Mouse (Mus musculus): ENCODE measurements around the gene Zdhhc8. TPM values are rescaled to one million over a fixed set of nuclear protein-coding genes. Genes with fewer than 3 reads are reported as not detected.

The Zdhhc8 gene
- polyA plus RNA-seq, 1 experiment: 176 TPM

- H3K4me3 ChIP-seq (ENCODE audit: insufficient read depth, low read length): peak overlapping the region; percentile 82
- TF ChIP-seq POLR2A (IDR thresholded peaks at IDR 0.05; ENCODE audit: extremely low read depth, insufficient read depth, low read length) (0 out of 2 replicates have a peak, but pooled peaks have one; percentile 6), CTCF (IDR thresholded peaks at IDR 0.05; ENCODE audit: extremely low read depth, insufficient read depth, low read length) (no peak)
Measured at GRCm38 (mm10) chr16:18249364-18249967, 14.5 kb upstream of the Zdhhc8 start.

GRCm38 (mm10) chr16:18248433-18249363 is 13.8 kb upstream of the Zdhhc8 start, which contains the start of the genes Trmt2a and Ranbp1:
Trmt2a (plus strand) TSS chr16:18248679.
Ranbp1 (minus strand) TSS chr16:18248732.
- Histone ChIP-seq H3K4me1 (ENCODE audit: control insufficient read depth, insufficient read depth, low read length) (peaks cover 10% of the 10 kb centered on the region; the same call in 1 of the 2 replicates), H3K27ac (ENCODE audit: insufficient read depth, low read length) (peak within 1 kb of the TSS; percentile 49), H3K4me3 (ENCODE audit: insufficient read depth, low read length) (peak within 1 kb of the TSS; percentile 82)
- no peak for TF ChIP-seq CTCF (IDR thresholded peaks at IDR 0.05; ENCODE audit: extremely low read depth, insufficient read depth, low read length)
- TF ChIP-seq POLR2A (IDR thresholded peaks at IDR 0.05; ENCODE audit: extremely low read depth, insufficient read depth, low read length): peak; percentile 87

More at GRCm38 (mm10) chr16:18249364-18249967, 14.5 kb upstream of the Zdhhc8 start:
- peak overlapping the region; percentile 49 for H3K27ac ChIP-seq (ENCODE audit: insufficient read depth, low read length)
- peaks cover 10% of the 10 kb centered on the region; the same call in 1 of the 2 replicates for H3K4me1 ChIP-seq (ENCODE audit: control insufficient read depth, insufficient read depth, low read length)

- Histone ChIP-seq H3K4me1 (ENCODE audit: control insufficient read depth, insufficient read depth, low read length) (peaks cover 10% of the 10 kb centered on the region; the same call in 1 of the 2 replicates), H3K27ac (ENCODE audit: insufficient read depth, low read length) (0 out of 2 replicates have a peak overlapping the region, but pooled peaks have one; percentile 33), H3K4me3 (ENCODE audit: insufficient read depth, low read length) (peak overlapping the region; percentile 82)
- no peak for TF ChIP-seq CTCF (IDR thresholded peaks at IDR 0.05; ENCODE audit: extremely low read depth, insufficient read depth, low read length)
- no peak for TF ChIP-seq POLR2A (IDR thresholded peaks at IDR 0.05; ENCODE audit: extremely low read depth, insufficient read depth, low read length)
Measured at GRCm38 (mm10) chr16:18247521-18248399, 12.8 kb upstream of the Zdhhc8 start.

DNA sequence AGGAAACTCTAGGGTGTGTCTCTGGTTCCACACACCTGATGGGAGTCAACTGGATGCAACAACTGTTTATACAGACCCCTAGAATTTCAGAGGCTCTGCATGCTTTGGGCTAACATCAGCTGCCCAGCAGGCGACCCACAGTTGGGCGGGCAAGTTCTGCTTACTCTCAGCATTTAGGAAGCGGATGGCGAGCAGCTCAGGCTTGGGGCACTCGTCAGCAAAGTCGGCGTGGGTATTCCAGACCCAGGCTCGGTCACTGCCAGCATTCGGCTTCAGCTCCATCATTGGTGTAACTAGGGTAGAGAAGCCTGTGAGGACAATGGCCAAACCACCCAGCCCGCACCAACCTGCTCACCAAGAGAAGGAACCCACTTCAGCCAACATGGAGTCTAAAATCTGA is 6.6 kb upstream of the Zdhhc8 start:
- H3K27ac ChIP-seq (ENCODE audit: insufficient read depth, low read length): no peak overlapping the region
- H3K4me1 ChIP-seq (ENCODE audit: control insufficient read depth, insufficient read depth, low read length): no peaks in the 10 kb centered on the region
- no peak for TF ChIP-seq CTCF (IDR thresholded peaks at IDR 0.05; ENCODE audit: extremely low read depth, insufficient read depth, low read length)
- no peak for TF ChIP-seq POLR2A (IDR thresholded peaks at IDR 0.05; ENCODE audit: extremely low read depth, insufficient read depth, low read length)
- H3K4me3 ChIP-seq (ENCODE audit: insufficient read depth, low read length): no peak overlapping the region

DNA sequence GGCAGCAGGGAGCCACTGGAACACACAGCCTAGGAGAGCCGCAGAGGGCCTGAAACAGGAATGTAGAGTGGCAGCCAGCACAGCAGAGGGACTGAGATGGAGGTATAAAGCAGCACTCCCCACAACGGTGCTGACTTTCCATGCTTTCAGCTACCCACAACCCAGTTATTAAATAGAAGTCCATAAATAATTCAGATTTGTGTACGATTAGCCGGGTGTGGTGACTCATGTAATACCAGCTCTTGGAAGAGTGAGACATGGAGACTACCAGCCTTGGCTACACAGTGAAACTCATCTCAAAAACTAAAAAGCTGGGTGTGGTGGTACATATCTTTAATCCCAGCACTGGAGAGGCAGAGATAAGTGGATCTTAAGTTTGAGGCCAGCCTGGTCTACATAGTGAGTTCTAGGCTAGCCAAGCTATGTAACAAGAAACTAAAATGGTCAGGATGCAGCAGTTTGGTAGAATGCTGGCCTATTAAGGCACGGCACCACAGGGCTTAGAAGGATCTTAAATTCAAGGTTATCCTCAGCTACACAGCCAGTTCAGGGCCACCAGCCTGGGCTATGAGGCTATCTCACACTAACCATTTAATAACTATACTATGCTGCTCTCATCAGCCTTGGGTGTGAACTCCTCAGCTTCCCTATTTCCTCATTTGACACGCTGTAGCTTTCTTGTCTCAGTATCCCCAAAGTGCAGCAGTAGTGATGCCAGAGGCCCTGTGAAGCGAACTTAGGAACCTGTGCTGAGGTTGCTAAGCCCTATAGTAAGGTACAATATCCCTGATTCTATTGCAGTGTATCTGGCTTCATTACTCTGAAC is 2.0 kb upstream of the Zdhhc8 start:
- H3K4me3 ChIP-seq (ENCODE audit: insufficient read depth, low read length): no peak overlapping the region
- peaks cover 5% of the 10 kb centered on the region; the same call in 1 of the 2 replicates for H3K4me1 ChIP-seq (ENCODE audit: control insufficient read depth, insufficient read depth, low read length)
- H3K27ac ChIP-seq (ENCODE audit: insufficient read depth, low read length): no peak overlapping the region
- no peak for TF ChIP-seq POLR2A (IDR thresholded peaks at IDR 0.05; ENCODE audit: extremely low read depth, insufficient read depth, low read length)
- TF ChIP-seq CTCF (IDR thresholded peaks at IDR 0.05; ENCODE audit: extremely low read depth, insufficient read depth, low read length): no peak

GRCm38 (mm10) chr16:18235389-18236065 is 591 bp upstream of the Zdhhc8 start:
- no peak; the same call in 1 of the 2 replicates for TF ChIP-seq POLR2A (IDR thresholded peaks at IDR 0.05; ENCODE audit: extremely low read depth, insufficient read depth, low read length)
- no peak for TF ChIP-seq CTCF (IDR thresholded peaks at IDR 0.05; ENCODE audit: extremely low read depth, insufficient read depth, low read length)
- peaks cover 9% of the 10 kb centered on the region for H3K4me1 ChIP-seq (ENCODE audit: control insufficient read depth, insufficient read depth, low read length)
- peak overlapping the region; percentile 84 for H3K4me3 ChIP-seq (ENCODE audit: insufficient read depth, low read length)
- peak overlapping the region; percentile 90 for H3K27ac ChIP-seq (ENCODE audit: insufficient read depth, low read length)

DNA sequence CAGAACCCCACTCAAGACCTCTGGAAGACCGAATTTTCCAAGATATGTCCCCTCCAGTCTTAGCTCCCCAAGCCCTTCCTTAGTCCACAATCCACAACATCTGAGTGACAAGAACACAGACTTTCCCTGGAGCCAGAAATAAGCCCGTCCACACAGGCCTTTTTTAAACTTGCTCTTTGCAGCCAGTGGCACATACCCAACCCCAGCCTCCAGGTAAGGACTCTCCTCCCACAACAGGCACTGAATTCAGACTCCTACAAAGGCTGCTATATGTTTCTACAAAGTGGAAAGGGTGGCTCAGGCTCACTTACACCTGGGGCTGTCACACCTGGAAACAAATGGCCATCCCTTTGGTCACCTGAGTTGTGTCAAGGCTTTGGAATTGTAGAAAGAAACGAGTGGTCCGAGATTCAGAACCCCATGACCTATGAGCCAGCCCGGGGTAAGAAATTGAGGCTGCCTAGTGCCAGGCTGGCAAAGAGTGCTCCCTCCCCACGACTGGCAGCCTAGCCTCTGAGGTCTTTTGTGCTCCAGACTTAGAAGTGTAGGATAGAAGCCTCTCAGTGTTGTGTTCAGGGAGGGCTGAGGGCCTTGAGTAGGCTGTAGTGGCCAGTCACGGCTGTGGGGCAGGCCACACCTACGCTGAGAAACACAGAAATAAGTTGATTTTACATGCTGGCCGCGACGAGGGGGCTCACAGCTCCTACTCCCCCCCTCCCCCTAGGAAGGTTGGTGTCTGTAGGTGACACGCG is 841 bp downstream of the Zdhhc8 start:
- peaks cover 20% of the 10 kb centered on the region for H3K4me1 ChIP-seq (ENCODE audit: control insufficient read depth, insufficient read depth, low read length)
- TF ChIP-seq POLR2A (IDR thresholded peaks at IDR 0.05; ENCODE audit: extremely low read depth, insufficient read depth, low read length): no peak
- no peak for TF ChIP-seq CTCF (IDR thresholded peaks at IDR 0.05; ENCODE audit: extremely low read depth, insufficient read depth, low read length)
- peak overlapping the region; percentile 84 for H3K4me3 ChIP-seq (ENCODE audit: insufficient read depth, low read length)
- H3K27ac ChIP-seq (ENCODE audit: insufficient read depth, low read length): peak overlapping the region; percentile 89

Data from cortical plate, adult 2 months (tissue).